Mouse (Mus musculus): ENCODE results near the gene Ccdc189.

- TF ChIP-seq CTCF (IDR thresholded peaks at IDR 0.05; ENCODE audit: extremely low read depth, insufficient read depth, insufficient read length, insufficient replicate concordance), result no peak
- no peak for TF ChIP-seq POLR2A (IDR thresholded peaks at IDR 0.05; ENCODE audit: low read depth, low read length)
Observed at GRCm38 (mm10) chr7:127596747-127597146, 8.4 kb upstream of the Ccdc189 start.
